Mouse (Mus musculus) liver, embryonic 12.5 days (tissue): ENCODE results near the gene Tub. TPM values are rescaled to one million over a fixed set of nuclear protein-coding genes. Genes with fewer than 3 reads are reported as not detected.

Experiments used
- ATAC-seq: fragments of 200-750 bp; cut with Nextera tagmentation; 2 replicates; pipeline ENCODE4 v1.8.0; 2017; ENCODE audit warnings: moderate number of reproducible peaks, mild to moderate bottlenecking, moderate library complexity
- H3K27ac ChIP-seq: fragments of 300-500 bp; sonication (generic); 2 replicates; pipeline ENCODE4 v1.5.1; 2016; ENCODE audit warnings: mild to moderate bottlenecking
- H3K27me3 ChIP-seq: fragments of 300-500 bp; sonication (generic); replicated peaks from 2 replicates; pipeline ENCODE4 v1.6.1; 2016; ENCODE audit warnings: mild to moderate bottlenecking, moderate library complexity
- H3K36me3 ChIP-seq: fragments of 300-500 bp; sonication (generic); 2 replicates; pipeline ENCODE4 v1.6.1; 2016; ENCODE audit warnings: mild to moderate bottlenecking, moderate library complexity
- H3K4me1 ChIP-seq: fragments of 300-500 bp; sonication (generic); 2 replicates; pipeline ENCODE4 v1.6.1; 2016
- H3K4me2 ChIP-seq: fragments of 300-500 bp; sonication (generic); 2 replicates; pipeline ENCODE4 v1.6.1; 2016; ENCODE audit warnings: mild to moderate bottlenecking, moderate library complexity
- H3K4me3 ChIP-seq: fragments of 300-500 bp; sonication (generic); 2 replicates; pipeline ENCODE4 v1.5.1; 2016; ENCODE audit warnings: mild to moderate bottlenecking, moderate library complexity
- H3K9ac ChIP-seq: fragments of 300-500 bp; sonication (generic); 2 replicates; pipeline ENCODE4 v1.6.1; 2016; ENCODE audit warnings: mild to moderate bottlenecking, moderate library complexity
- H3K9me3 ChIP-seq: fragments of 300-500 bp; sonication (generic); replicated peaks from 2 replicates; pipeline ENCODE4 v1.6.1; 2016; ENCODE audit warnings: mild to moderate bottlenecking, moderate library complexity
- WGBS: fragments of 180-500 bp; shearing (Covaris S2); methylation state at CpG from one replicate; pipeline ENCODE4 v1.1.7; 2016; ENCODE audit not compliant: insufficient replicate concordance; 5-methylcytosine and 5-hydroxymethylcytosine counted together
- polyA plus RNA-seq: library from polyadenylated mRNA; unstranded; fragments of >200 nt; fragmentation: Nextera tagmentation; extraction: Ambion mirVana; gene quantifications from 2 replicates; pipeline ENCODE4 v1.2.1, GENCODE M21; 2016

Gene Tub
- polyA plus RNA-seq, 1 experiment from 2014 or later, result 0.04 TPM

DNA sequence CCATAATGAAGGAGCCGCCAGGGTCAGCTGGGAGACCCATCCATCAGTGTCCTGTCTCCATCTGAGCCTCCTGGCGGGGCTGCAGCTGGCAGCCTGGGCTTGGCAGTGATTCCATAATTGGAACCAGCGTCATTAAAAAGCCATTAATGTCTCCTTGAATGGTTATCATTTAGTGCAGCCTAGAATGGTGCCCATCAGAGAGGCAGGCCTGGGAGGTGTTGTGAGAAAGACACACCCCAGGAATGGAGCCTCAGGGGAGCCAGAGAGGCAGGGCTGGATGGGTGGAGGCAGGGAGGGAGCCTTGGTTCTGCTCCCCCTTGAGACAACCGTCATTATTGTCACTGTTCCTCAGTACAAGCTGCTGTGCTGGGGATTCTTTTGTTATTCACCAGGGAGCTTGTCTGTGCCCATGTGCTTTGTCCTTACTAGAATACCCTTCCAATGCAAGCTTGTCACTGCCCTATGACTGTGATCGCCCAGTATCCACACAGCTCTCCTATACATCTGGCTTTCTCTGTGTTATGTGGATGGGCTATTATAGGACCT, 66.3 kb downstream of the Tub start:
- Histone ChIP-seq H3K9me3 (no peaks in the 10 kb centered on the region), H3K36me3 (no peaks in the 10 kb centered on the region), H3K4me2 (no peak overlapping the region), H3K27ac (no peak overlapping the region), H3K4me1 (no peaks in the 10 kb centered on the region), H3K9ac (no peak overlapping the region), H3K27me3 (peaks cover 28% of the 10 kb centered on the region), H3K4me3 (no peak overlapping the region)
- 48% methylated on average over 5 of the region's 5 CpGs for WGBS
- ATAC-seq, result no peak

DNA sequence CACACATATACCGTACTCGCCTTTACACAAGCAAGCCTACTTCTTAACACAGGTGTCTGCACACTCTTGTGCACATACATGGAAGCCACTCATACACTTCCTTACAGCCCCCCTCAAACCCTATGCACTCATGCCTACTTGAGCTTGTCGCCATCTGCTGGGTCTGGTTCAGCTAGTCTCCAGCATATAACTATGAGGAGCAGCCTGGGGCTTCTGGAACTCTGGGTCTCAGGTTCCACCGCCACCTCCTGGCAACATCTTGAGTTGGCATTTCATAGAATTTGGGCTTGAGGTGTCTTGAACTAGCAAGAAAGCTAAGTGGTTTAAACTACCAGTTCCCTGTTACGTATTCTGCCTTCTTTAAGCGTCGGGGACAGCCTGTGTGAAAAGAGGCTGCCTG, 69.1 kb downstream of the Tub start:
- no peak overlapping the region for H3K4me2 ChIP-seq
- WGBS, result 79% methylated on average over 7 of the region's 7 CpGs
- no peak for ATAC-seq
- no peaks in the 10 kb centered on the region for H3K9me3 ChIP-seq
- H3K27me3 ChIP-seq, result peaks cover 2% of the 10 kb centered on the region; the same call in 1 of the 2 replicates
- no peak overlapping the region for H3K9ac ChIP-seq
- H3K27ac ChIP-seq, result no peak overlapping the region
- H3K36me3 ChIP-seq, result no peaks in the 10 kb centered on the region
- no peaks in the 10 kb centered on the region for H3K4me1 ChIP-seq
- no peak overlapping the region for H3K4me3 ChIP-seq

DNA sequence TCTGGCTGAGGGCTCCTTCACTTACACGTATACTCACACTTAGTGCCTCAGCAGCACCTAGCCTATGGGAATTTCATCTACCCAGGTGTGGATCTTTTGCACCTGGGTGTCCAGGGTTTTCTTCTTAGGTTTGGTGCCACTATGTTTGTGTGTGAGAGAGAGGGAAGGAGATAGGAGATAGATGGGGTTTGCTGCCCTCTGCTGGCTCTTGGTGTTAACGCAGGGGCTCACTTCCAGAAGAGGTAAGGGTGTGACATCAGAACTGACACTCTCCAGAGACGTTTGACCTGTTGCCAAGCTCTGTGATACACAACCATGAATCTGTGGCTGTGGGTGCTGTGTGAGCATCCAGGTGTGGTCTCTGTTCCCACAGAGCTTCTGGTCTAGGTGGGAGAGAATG, 71.3 kb downstream of the Tub start:
- Histone ChIP-seq H3K4me1 (no peaks in the 10 kb centered on the region), H3K4me3 (no peak overlapping the region), H3K9me3 (no peaks in the 10 kb centered on the region), H3K36me3 (no peaks in the 10 kb centered on the region), H3K4me2 (no peak overlapping the region), H3K27me3 (no peaks in the 10 kb centered on the region), H3K9ac (no peak overlapping the region), H3K27ac (no peak overlapping the region)
- 17% methylated on average over 3 of the region's 3 CpGs for WGBS
- no peak for ATAC-seq

DNA sequence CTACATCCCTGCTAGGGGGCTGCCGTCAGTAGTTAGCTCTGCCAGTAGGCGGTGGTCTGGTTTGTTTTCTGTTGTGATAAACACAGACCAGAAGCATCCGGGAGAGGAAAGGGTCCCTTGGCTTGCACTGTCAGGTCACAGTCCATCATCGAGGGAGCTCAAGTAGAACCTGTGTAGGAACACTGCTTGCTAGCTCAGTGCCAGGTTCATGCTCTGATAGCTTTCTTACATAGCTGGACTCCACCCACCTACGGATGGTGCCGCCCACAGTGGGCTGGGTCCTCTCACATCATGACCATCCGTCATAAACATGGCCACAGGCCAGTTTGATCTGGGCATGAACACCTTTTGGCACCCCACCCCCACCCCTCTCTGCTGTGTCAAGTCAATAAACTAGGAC, 75.6 kb downstream of the Tub start:
- no peak overlapping the region for H3K27ac ChIP-seq
- H3K36me3 ChIP-seq, result no peaks in the 10 kb centered on the region
- no peak overlapping the region for H3K4me2 ChIP-seq
- no peaks in the 10 kb centered on the region for H3K4me1 ChIP-seq
- no peak for ATAC-seq
- no peak overlapping the region for H3K9ac ChIP-seq
- no peaks in the 10 kb centered on the region for H3K9me3 ChIP-seq
- 59% methylated on average over 7 of the region's 7 CpGs for WGBS
- H3K4me3 ChIP-seq, result no peak overlapping the region
- no peaks in the 10 kb centered on the region for H3K27me3 ChIP-seq

DNA sequence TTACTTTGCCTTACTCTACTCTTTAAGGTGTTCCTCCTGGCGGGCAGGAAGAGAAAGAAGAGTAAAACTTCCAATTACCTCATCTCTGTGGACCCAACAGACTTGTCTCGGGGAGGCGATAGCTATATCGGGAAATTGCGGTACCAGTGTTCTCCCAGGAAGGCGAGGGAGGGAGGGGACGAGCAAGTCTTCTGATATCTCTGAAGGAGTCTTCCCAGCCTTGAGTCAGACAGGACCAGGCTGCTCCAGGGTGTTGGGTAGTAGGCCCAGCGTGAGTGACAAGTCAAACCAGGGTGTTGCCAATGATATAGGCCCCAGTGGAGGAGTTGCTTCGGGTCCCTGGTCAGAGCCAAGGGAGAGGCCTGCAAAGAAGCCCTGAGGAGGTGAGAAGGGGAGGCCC, 76.8 kb downstream of the Tub start:
- Histone ChIP-seq H3K9me3 (no peaks in the 10 kb centered on the region), H3K4me2 (no peak overlapping the region), H3K9ac (no peak overlapping the region), H3K27ac (no peak overlapping the region), H3K4me3 (no peak overlapping the region), H3K36me3 (no peaks in the 10 kb centered on the region), H3K4me1 (no peaks in the 10 kb centered on the region), H3K27me3 (no peaks in the 10 kb centered on the region)
- WGBS, result 70% methylated on average over 9 of the region's 9 CpGs
- no peak for ATAC-seq

DNA sequence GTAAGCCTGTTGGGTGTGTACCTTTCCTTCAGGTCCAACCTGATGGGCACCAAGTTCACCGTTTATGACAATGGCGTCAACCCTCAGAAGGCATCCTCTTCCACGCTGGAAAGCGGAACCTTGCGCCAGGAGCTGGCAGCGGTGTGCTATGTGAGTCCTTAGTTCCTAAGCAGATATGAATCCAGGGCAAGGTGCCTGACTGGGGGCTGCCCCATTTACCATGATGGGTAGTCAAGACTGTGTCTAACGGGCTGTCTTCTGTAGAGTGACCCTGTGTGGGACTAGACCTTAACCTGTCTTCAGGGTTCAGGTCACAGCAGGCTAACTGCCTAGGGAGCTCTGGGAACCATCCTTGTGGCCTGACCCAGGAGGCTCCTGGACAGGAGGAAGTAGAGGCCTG, 77.6 kb downstream of the Tub start:
- H3K4me1 ChIP-seq, result no peaks in the 10 kb centered on the region
- H3K4me2 ChIP-seq, result no peak overlapping the region
- H3K9me3 ChIP-seq, result no peaks in the 10 kb centered on the region
- 85% methylated on average over 7 of the region's 7 CpGs for WGBS
- H3K36me3 ChIP-seq, result no peaks in the 10 kb centered on the region
- no peak overlapping the region for H3K27ac ChIP-seq
- no peaks in the 10 kb centered on the region for H3K27me3 ChIP-seq
- no peak overlapping the region for H3K9ac ChIP-seq
- ATAC-seq, result no peak
- no peak overlapping the region for H3K4me3 ChIP-seq

DNA sequence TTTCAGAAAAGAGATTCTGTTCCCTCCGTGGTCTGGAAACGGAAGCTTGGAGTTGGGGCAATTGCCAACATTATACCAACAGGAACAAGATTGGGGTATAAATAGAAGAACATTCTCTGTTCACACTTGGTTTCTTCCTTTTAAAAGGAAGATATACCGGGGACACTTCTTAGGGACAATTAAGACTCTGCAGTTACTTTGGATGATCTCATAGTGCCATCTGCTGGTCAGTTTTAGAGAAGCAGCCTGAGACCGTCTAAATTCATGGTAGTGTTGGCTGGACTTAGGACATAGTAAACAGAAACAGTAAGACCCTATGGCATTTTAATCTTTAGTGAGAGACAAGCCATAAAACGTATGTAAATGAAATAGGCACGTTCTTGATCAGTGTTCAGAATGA, 78.1 kb downstream of the Tub start:
- ATAC-seq, result no peak
- Histone ChIP-seq H3K27ac (no peak overlapping the region), H3K9me3 (no peaks in the 10 kb centered on the region), H3K9ac (no peak overlapping the region), H3K4me2 (no peak overlapping the region), H3K4me3 (no peak overlapping the region), H3K27me3 (no peaks in the 10 kb centered on the region), H3K36me3 (no peaks in the 10 kb centered on the region), H3K4me1 (no peaks in the 10 kb centered on the region)
- 22% methylated on average over 6 of the region's 6 CpGs for WGBS

DNA sequence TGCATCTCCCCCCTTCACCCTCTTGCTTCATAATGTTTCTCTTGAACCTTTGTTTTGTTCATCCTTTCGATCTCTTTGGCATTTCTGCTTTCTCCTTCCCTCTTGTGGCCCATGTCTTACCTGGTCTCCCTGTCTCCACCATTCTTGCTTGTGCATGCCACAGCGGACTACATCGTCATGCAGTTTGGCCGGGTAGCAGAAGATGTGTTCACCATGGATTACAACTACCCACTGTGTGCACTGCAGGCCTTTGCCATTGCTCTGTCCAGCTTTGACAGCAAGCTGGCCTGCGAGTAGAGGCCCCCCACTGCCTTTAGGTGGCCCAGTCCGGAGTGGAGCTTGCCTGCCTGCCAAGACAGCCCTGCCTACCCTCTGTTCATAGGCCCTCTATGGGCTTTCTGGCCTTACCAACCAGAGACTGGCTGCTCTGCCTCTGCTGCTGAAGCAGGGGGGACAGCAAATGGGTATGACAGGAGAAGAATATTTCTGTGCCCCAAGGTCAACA, 79.9 kb downstream of the Tub start:
- 63% methylated on average over 6 of the region's 6 CpGs for WGBS
- Histone ChIP-seq H3K4me2 (no peak overlapping the region), H3K36me3 (no peaks in the 10 kb centered on the region), H3K27ac (no peak overlapping the region), H3K27me3 (no peaks in the 10 kb centered on the region), H3K9me3 (no peaks in the 10 kb centered on the region), H3K4me3 (no peak overlapping the region), H3K4me1 (no peaks in the 10 kb centered on the region), H3K9ac (no peak overlapping the region)
- no peak for ATAC-seq

DNA sequence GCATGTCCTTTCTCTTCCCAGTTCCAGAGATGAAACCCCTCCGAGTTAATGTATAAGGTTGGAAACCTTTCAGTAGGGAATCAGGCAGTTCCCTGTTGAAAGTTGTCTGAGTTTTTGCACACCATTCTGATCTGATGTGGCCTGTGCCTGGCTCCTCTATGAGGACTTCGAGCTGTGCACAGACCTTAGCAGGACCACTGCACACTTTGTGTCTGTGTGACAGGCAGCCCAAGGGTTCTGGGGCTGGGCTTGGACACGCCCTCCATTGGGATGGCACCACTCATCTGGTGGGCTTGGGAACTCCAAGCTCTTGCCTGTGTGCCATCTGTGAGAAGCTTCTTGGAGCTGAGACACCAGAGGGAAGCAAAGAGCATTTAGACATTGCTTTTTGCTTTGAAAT, 81.2 kb downstream of the Tub start:
- H3K9me3 ChIP-seq, result no peaks in the 10 kb centered on the region
- H3K4me3 ChIP-seq, result no peak overlapping the region
- ATAC-seq, result no peak
- no peak overlapping the region for H3K9ac ChIP-seq
- H3K4me2 ChIP-seq, result no peak overlapping the region
- WGBS, result 58% methylated on average over 3 of the region's 3 CpGs
- no peak overlapping the region for H3K27ac ChIP-seq
- H3K27me3 ChIP-seq, result no peaks in the 10 kb centered on the region
- H3K36me3 ChIP-seq, result no peaks in the 10 kb centered on the region
- H3K4me1 ChIP-seq, result no peaks in the 10 kb centered on the region

DNA sequence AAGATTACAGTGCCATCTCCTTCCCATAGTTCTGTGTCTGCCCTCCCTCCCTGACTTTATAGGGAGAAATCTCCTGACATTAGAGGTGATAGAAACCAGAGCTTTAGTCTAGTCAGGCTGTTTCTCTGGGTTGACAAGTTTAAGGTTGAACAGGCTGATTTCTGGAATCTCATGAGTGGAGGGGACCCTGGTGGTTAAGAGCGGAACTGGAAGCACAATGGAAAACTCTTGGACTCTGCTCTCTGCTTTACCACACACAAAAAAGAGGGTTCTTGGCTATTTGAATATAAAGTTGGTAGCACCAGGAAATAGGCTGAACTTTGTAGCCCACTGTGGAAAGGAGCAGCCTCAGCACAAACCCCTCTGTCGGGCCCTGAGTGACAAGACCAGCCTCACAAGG, 81.9 kb downstream of the Tub start:
- no peak overlapping the region for H3K4me3 ChIP-seq
- H3K9ac ChIP-seq, result no peak overlapping the region
- H3K4me1 ChIP-seq, result no peaks in the 10 kb centered on the region
- ATAC-seq, result no peak
- 65% methylated on average over 2 of the region's 2 CpGs for WGBS
- H3K27ac ChIP-seq, result no peak overlapping the region
- no peaks in the 10 kb centered on the region for H3K36me3 ChIP-seq
- H3K9me3 ChIP-seq, result no peaks in the 10 kb centered on the region
- H3K27me3 ChIP-seq, result no peaks in the 10 kb centered on the region
- no peak overlapping the region for H3K4me2 ChIP-seq

DNA sequence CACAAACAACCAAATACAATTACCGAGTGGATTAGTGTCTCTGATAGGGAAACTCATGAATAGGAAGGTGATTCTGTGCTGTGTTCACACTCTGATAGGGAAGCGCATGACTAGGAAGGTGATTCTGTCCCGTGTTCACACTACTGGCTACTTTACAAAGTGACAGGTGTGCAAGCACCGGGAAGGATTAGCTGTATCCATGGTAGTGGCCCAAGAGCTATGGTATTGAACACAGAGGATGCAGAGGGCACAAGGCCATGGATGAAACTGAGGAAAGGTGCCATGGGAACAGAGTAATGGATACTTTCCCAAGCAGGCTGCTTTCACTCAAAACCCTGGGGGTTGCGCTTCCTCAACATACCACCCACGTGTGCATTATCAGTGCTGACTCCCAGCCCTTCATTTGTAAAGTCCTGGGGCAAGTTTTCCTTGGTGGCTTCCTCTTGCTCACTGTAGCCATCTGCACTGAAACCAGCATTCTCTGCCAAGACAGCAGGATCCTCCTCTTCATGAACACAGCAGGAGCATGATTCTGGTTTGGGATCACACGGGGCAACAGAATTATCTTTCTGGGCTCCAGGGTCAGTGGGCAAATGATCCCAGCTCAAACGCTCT, 88.1 kb downstream of the Tub start:
- 68% methylated on average over 8 of the region's 8 CpGs for WGBS
- no peaks in the 10 kb centered on the region for H3K9me3 ChIP-seq
- no peak for ATAC-seq

DNA sequence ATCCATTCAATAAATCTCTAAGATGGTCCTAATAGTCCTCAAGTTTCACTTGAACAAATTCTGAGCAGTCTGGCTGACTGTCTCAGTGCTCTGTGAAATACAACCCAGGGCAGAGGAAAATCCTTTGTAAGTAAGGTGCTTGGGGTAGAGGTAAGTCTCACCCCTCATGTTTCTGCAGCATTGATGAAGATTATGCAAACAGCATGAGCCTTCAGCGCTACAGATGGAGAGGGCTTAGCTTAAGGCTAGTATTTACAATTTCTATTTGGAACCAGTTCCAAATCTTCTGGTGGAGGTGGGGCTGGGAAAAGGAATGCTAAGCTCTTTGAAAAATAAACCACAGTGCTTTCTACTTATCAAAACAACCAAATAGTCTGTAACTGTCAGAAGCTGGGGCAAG, 88.8 kb downstream of the Tub start:
- no peaks in the 10 kb centered on the region for H3K27me3 ChIP-seq
- no peaks in the 10 kb centered on the region for H3K4me1 ChIP-seq
- H3K27ac ChIP-seq, result no peak overlapping the region
- no peaks in the 10 kb centered on the region for H3K36me3 ChIP-seq
- H3K4me2 ChIP-seq, result no peak overlapping the region
- H3K9ac ChIP-seq, result no peak overlapping the region
- no peak for ATAC-seq
- 55% methylated on average over 1 of the region's 1 CpGs for WGBS
- no peaks in the 10 kb centered on the region for H3K9me3 ChIP-seq
- H3K4me3 ChIP-seq, result no peak overlapping the region

More for the DNA sequence above, 88.1 kb downstream of the Tub start:
- Histone ChIP-seq H3K4me2 (no peak overlapping the region), H3K9ac (no peak overlapping the region), H3K27me3 (no peaks in the 10 kb centered on the region), H3K27ac (no peak overlapping the region), H3K4me3 (no peak overlapping the region), H3K36me3 (no peaks in the 10 kb centered on the region), H3K4me1 (no peaks in the 10 kb centered on the region)

DNA sequence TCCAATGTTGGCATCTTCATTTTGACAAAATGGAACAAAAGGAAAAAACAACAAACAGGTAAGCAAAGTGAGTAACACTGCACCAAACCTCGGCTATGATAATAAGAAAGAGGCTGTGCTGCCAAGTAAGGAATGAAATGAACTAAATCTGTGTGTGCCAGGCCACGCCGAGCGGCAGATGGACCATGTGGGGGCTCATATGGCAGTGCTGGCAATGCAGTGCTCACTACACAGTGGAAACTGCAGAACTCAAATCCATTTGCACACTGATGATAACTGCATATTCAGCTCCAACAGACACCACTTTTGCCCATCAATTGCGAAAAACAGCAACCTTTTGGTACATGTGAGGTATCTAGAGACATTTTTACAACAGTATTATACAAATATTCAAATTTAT, 89.3 kb downstream of the Tub start:
- Histone ChIP-seq H3K27ac (no peak overlapping the region), H3K9me3 (no peaks in the 10 kb centered on the region), H3K4me1 (no peaks in the 10 kb centered on the region), H3K9ac (no peak overlapping the region), H3K4me3 (no peak overlapping the region), H3K27me3 (no peaks in the 10 kb centered on the region), H3K36me3 (no peaks in the 10 kb centered on the region), H3K4me2 (no peak overlapping the region)
- WGBS, result 72% methylated on average over 5 of the region's 5 CpGs
- ATAC-seq, result no peak
